Mouse (Mus musculus) liver, adult 2 months (tissue): ENCODE data around the gene Kcnc2.

Experiments used
- CTCF ChIP-seq: fragments of 200-500 bp; IDR thresholded peaks from 2 replicates; pipeline ENCODE4 v1.5.1; 2011; ENCODE audit warnings: low read depth, low read length, control low read depth
- POLR2A ChIP-seq: fragments of 200-500 bp; IDR thresholded peaks from 2 replicates; pipeline ENCODE4 v1.6.1; 2011; ENCODE audit warnings: low read length, control low read depth; ENCODE audit not compliant: insufficient read depth; ENCODE audit errors: extremely low read depth

- TF ChIP-seq CTCF = no peak
- no peak for TF ChIP-seq POLR2A
These were observed 1.4 kb upstream of the Kcnc2 start for GRCm38 (mm10) chr10:112269481-112269880.
